Mouse (Mus musculus) kidney, adult 11 months (tissue): ENCODE measurements around the gene Hoxa4.

Source experiments
- DNase-seq: peaks from one replicate; pipeline ENCODE4 v3.0.0; 2022

The Hoxa4 gene

DNA sequence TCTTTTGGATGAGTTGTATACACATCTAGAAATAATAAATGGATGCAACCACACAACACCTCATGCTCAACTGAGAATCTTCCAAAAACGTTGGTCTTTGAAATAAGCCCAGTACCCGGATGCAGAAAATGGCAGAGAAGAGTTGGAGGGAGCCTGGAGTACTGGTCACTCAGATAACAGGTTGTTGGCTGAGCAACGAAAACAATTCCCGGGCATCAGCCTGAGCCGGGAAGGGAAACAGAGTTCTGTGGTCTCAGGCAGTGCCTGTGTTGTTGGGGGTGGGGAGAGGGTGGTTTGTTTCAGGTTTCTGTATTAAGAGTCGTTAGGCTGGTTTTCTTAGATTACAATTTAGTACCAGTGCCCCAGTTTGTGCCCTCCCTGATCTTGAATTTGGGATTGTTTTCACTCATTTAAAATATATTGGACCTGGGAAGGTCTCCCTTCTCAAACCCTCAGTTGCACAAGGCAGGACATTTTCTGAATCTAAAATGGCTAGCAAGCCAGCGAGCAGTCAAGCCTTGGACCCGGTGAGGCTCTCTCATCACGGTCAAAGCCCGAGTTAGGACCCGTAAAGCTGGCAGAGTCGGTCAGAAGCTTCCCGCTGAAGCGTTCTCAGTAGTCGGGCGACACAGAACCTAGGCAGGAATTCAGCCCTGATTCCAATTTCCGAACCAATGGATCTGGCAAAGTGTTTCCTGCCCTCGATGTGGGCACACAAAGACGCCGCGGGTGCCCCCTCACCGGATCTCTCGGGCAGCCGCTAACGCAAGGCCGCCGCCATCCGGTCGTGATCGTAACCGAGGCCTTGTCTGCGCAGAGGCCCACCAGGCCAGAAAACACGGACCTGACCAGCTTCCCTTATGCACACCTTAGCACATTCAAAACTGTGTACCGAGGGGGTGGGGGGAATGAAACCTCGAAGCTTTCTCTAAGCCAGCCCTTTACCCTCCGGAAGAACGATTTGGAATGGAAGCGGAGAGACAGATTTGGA lies 37.2 kb upstream of the Hoxa4 start:
- peak; percentile 53 for DNase-seq

DNA sequence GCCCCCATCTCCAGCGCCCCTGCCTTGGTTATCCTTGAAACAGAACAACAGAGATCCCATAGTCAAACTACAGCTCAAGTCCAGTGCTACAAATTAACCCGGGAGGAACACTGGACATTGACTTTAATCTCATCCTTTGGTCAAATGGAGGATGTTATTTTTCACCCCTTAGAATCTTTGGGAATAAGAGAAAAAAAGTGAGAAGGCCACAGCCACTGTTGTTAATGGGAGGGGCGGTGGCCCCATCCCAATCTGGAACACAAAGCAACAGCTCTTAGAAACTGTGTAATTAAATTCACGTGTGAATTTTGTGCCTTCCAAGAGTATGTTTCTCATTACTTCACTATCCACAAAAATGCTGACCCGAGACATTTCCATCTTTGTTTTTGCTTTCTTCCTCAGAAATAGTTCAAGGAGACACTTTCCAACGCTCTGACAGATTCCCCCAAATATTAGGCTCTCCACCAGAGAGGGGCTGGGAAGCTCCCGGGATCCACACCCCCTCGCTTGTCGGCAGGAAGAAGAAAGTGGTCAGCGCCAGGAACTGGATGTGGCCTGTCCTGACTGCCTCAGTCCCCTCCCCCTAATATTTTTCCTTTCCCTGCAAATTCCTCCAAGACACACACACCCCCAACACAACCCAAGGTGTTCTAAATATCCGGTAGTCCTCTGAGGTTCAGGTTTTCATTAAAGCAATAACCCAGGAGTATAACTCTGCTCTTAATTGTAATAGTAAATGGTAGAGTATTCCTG lies 36.1 kb upstream of the Hoxa4 start:
- DNase-seq = peak; percentile 47

DNA sequence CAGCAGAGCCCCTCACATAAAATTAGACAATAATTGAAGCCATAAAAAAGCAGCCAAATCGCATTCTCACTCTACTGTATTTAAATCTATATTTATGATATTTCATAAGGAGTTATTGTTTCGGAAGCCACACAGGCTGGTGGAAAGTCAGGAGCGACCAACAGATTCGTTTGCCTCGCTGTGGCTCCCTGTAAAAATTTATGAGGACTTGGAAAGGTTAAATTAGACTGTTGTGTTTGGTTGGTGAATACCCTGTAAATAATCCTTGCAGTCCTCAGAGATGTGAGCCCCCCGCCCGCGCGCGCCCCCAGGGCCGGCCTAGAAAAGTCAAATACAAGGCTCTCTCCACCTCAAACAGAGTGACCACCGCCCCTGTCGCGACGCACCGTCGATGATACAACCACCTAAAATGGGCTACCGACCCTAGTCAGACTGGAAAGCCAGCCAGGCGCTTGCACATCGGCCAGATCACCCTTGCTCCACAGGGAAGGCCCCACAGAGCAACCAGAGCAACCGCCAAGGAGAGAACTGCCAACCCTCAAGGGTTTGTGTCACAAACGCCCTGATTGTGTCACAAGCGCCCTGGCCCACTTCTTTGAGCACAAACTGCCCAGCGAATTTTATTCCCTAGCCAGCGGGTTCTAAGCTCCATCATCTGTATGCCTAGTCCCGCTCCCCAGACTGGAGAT lies 35.2 kb upstream of the Hoxa4 start:
- peak; percentile 48 for DNase-seq

GRCm38 (mm10) chr6:52225612-52226568 lies 34.3 kb upstream of the Hoxa4 start:
- peak; percentile 91 for DNase-seq

GRCm38 (mm10) chr6:52224895-52225611 lies 33.5 kb upstream of the Hoxa4 start:
- peak; percentile 38 for DNase-seq

DNA sequence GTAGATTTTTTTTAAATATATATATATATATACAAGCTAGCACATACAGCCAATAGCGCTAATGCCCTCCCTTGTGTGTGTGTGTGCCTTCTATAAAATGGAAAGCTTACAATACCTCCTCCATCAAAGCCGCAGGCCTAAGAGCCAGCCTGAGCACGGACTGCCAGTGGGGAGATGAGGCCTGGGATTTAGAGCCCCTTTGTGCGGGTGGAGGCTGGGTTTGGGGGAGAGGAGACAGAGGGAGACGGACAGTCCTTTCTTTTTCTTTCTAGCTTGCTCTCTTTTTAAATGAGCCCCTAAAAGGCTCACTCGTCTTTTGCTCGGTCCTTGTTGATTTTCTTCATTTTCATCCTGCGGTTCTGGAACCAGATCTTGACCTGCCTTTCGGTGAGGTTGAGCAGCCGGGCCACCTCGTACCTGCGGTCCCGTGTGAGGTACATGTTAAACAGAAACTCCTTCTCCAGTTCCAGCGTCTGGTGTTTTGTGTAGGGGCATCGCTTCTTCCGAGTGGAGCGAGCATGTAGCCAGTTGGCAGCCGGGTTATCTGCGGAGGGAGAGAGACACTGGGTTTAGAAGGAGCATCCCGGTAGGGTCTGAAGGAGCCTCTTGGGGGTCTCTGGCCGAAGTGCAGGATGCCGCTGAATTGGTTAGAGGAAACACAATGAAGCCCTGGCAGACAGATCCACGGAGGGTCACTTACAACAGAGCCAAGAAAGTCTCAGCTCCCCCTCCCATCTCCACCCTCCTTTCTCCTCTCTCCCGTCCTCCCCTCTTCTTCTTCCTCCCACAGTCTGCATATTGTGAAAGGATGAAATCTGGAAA lies 32.6 kb upstream of the Hoxa4 start:
- DNase-seq = peak; percentile 33

GRCm38 (mm10) chr6:52222729-52223128 lies 31.2 kb upstream of the Hoxa4 start:
- DNase-seq = no peak

GRCm38 (mm10) chr6:52221993-52222685 lies 30.6 kb upstream of the Hoxa4 start:
- DNase-seq = no peak

GRCm38 (mm10) chr6:52221337-52221992 lies 29.9 kb upstream of the Hoxa4 start, which contains the start of gene Hoxa7:
Gene Hoxa7, minus strand, starts transcription at chr6:52221854.
- DNase-seq = peak; percentile 94

GRCm38 (mm10) chr6:52220865-52221310 lies 29.3 kb upstream of the Hoxa4 start:
- peak; percentile 20 for DNase-seq

DNA sequence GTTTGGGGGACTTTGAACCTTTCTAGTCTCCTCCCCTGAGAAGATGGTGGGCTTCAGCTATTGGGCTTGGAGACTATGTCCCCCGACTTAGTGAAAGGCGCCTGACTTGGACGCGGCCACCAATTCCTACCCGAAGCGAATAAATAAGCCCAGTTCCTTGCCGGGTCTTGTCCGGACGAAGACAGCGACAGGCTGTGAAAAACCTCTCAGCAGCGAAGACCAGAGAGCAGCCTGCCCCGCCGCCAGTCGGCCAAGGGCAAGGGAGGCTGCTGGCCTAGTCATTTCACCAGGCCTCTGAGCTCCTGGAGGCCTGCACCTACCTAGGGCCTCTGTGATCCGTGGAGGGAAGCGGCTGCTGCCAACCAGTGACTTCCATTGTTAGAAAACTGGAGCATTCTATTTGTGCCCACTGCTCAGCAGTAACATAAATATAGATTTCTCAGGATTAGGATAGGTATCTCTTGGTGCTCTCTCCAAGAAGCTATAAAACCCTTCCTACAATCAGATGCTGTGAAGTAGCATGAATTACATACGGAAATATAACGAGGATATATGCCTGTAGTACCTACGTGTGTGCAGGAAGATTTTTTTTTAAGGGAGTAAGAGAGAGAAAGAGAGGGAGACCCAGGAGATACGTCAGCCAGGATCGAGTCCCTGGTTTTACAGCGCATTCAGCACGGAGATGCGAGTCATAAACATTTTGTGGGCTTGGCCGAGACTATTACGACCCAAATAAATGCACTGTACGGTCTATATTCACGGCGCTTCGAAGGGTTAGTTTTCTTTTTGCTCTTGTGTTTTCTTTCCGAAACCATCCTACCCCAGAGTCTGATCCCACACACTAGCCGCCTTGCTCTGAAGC lies 28.7 kb upstream of the Hoxa4 start:
- peak; percentile 69 for DNase-seq

DNA sequence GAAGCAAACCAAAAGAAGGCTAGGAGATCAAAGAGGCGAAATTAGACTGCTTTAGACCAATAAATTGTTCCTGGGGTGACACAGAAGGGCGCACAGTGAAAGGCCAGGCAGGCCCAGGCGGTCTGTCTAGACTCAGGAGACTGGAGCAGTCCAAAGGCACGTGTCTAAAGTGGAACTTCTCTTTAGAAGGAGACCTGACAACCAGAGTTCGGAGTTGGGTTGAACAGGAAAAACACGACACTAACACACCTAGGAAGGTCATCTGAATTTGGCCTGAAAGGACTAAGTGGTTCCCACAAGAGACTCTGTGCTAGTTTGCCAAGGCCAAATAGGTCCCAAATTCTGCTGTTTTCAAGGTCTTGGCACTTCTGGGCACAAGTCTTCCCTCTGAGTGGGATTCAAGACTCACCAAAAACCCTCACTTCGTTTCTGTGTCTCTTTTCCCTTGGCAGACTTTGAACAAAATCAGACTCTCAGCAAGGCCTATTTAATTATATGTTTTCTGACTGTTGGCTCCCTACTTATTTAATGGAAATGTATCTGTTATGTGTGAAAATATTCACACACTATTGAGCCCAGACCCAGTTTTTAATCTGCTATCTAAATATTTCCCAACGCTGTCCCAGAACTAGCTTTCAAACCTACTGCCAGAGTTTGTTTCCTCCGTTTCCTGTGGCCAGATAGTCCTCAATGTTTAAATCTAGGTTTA lies 27.8 kb upstream of the Hoxa4 start:
- peak; percentile 34 for DNase-seq

DNA sequence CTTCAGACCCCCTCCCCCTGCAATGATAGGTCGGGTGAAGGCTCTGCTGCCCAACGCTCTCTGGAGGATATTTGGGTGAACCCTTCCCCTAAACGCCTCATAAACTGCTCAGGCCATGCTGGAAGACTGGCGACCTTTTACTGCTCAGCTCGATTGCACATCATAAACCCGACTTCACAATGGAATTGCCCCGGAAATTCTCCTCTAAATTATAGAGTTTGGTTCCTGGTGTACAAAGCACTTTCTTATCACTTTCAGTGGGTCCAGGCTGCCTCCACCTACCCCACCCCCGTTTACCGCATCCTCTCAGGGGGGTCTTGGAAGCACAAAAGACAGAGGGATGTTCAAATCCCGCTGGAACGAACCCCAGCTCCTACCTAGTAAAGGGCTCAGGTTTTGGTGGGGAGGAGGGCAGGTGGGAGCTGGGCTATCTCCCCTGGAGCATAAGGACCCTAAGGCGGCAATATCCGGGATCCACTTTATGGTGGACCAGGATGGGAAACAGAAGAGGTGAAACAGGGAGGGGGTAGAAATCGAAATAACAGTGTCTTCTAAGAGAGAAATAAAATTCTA lies 27.2 kb upstream of the Hoxa4 start:
- DNase-seq = peak; percentile 48

- DNase-seq = peak; percentile 35
These were observed 26.5 kb upstream of the Hoxa4 start for GRCm38 (mm10) chr6:52217895-52218642.

DNA sequence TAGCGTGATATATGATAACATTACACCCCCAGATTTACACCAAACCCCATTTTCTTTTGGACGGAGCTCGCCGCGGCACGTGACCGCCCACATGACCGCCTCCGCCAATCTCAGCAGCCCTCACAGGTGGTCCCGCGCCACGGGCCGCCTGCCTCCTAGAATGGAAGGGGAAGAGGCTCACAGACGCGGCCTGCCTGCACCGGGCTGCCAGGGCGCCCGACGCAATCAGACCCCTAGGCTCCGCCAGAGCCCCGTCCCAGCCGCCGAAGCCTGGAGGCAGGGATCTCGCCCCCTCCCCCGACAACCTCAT lies 25.9 kb upstream of the Hoxa4 start:
- peak; percentile 93 for DNase-seq
